Mouse (Mus musculus) liver, embryonic 16.5 days (tissue): ENCODE measurements around the gene Lmbr1. TPM values are rescaled to one million over a fixed set of nuclear protein-coding genes. Genes with fewer than 3 reads are reported as not detected.

Source experiments
- ATAC-seq: fragments of 200-750 bp; cut with Nextera tagmentation; 2 replicates; pipeline ENCODE4 v1.8.0; 2017; ENCODE audit warnings: low read depth, mild to moderate bottlenecking, moderate number of reproducible peaks, moderate library complexity
- H3K27ac ChIP-seq: fragments of 300-500 bp; sonication (generic); 2 replicates; pipeline ENCODE4 v1.5.1; 2014; ENCODE audit warnings: mild to moderate bottlenecking, low read length
- H3K27me3 ChIP-seq: fragments of 300-500 bp; sonication (generic); 2 replicates; pipeline ENCODE4 v1.6.1; 2014; ENCODE audit warnings: low read depth, low read length, mixed read lengths; ENCODE audit not compliant: control insufficient read depth, insufficient read depth
- H3K36me3 ChIP-seq: fragments of 300-500 bp; sonication (generic); 2 replicates; pipeline ENCODE4 v1.6.1; 2014; ENCODE audit warnings: mild to moderate bottlenecking; ENCODE audit not compliant: control insufficient read depth, insufficient read depth
- H3K4me1 ChIP-seq: fragments of 300-500 bp; sonication (generic); 2 replicates; pipeline ENCODE4 v1.6.1; 2014; ENCODE audit warnings: low read depth, low read length, mixed read lengths; ENCODE audit not compliant: control insufficient read depth
- H3K4me2 ChIP-seq: fragments of 300-500 bp; sonication (generic); 2 replicates; pipeline ENCODE4 v1.6.1; 2014; ENCODE audit warnings: low read depth, low read length, mixed read lengths
- H3K4me3 ChIP-seq: fragments of 300-500 bp; sonication (generic); 2 replicates; pipeline ENCODE4 v1.5.1; 2014; ENCODE audit warnings: low read depth, mild to moderate bottlenecking, low read length
- H3K9ac ChIP-seq: fragments of 300-500 bp; sonication (generic); 2 replicates; pipeline ENCODE4 v1.6.1; 2014; ENCODE audit warnings: low read depth, low read length
- H3K9me3 ChIP-seq: fragments of 300-500 bp; sonication (generic); replicated peaks from 2 replicates; pipeline ENCODE4 v1.6.1; 2016; ENCODE audit warnings: low read length; ENCODE audit not compliant: control insufficient read depth
- WGBS: fragments of 180-500 bp; shearing (Covaris S2); extraction: QIAGEN DNeasy Blood & Tissue Kit; methylation state at CpG from one replicate; pipeline ENCODE4 v1.1.7; 2014; ENCODE audit not compliant: insufficient replicate concordance; 5-methylcytosine and 5-hydroxymethylcytosine counted together
- polyA plus RNA-seq: library from polyadenylated mRNA; unstranded; fragments of >200 nt; fragmentation: Nextera tagmentation; extraction: Ambion mirVana; gene quantifications from 2 replicates; pipeline ENCODE4 v1.2.1, GENCODE M21; 2015

The Lmbr1 gene
- polyA plus RNA-seq, 1 experiment from 2014 or later, result 1.7 TPM

DNA sequence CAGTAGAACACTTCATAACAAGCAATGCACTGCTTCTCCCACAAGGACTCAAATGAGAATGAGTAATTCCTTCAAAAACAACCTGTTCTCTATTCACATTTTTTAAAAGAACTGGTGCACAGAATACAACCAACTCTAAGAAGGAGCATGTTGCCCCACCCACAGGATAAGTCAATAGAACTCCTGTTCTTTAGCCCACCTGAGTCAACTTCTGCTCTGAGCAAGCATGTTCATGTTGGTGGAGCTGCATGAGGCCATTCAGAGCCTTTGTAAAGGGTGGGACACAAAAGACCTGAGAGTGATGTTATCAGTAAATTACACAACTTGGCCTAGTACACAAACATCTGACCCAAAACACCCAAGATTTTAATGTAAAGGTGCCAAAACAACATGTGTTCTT, 139.8 kb downstream of the Lmbr1 start:
- H3K9ac ChIP-seq, result no peak overlapping the region
- H3K4me3 ChIP-seq, result no peak overlapping the region
- no peaks in the 10 kb centered on the region for H3K27me3 ChIP-seq
- H3K4me2 ChIP-seq, result no peak overlapping the region
- H3K9me3 ChIP-seq, result no peaks in the 10 kb centered on the region
- no peaks in the 10 kb centered on the region for H3K4me1 ChIP-seq
- no peaks in the 10 kb centered on the region for H3K36me3 ChIP-seq
- no peak for ATAC-seq
- H3K27ac ChIP-seq, result no peak overlapping the region

DNA sequence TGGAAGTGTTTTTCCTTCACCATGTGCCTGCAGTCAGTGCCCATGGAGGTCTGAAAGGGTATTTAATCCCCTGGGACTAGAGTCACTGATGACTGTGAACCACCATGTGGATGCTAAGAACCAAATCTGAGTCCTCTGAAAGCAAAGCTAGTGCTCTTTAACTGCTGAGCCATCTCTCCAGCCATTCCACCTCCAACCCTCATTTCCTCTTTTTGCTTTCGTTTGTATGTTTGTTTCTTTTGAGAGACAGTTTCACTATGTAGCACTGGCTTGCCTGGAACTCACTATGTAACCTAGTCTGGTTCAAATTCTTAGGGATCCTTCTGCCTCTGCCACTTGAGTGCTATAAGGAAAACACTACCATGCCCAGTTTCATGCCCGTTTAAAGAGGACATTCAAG, 147.7 kb downstream of the Lmbr1 start:
- no peaks in the 10 kb centered on the region for H3K9me3 ChIP-seq
- 41% methylated on average over 2 of the region's 2 CpGs for WGBS

DNA sequence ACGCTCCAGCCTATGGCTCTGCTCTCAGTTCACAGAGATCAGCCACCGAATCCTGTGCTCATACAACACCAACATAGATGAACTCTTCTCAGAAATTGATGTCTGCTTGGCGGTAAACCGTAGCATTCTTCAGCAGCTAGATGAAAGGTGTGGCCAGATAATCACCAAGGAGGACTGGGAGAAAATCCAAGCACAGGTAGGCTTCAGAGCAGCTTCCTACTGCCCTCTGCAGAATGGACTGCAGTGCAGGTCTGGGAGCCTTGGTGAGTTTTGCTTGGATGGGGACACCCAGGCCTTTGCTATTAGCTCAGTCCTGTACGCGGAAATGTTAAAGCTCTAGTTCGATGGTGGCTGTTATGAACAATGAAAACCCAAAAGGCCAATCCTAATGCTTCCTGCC, 154.1 kb downstream of the Lmbr1 start:
- Histone ChIP-seq H3K9ac (no peak overlapping the region), H3K36me3 (no peaks in the 10 kb centered on the region), H3K27ac (no peak overlapping the region), H3K4me3 (no peak overlapping the region), H3K4me2 (no peak overlapping the region), H3K27me3 (no peaks in the 10 kb centered on the region), H3K9me3 (no peaks in the 10 kb centered on the region), H3K4me1 (no peaks in the 10 kb centered on the region)
- ATAC-seq, result no peak
- WGBS, result 76% methylated on average over 7 of the region's 7 CpGs

More for the DNA sequence above, 147.7 kb downstream of the Lmbr1 start:
- no peak for ATAC-seq
- Histone ChIP-seq H3K9ac (no peak overlapping the region), H3K4me1 (no peaks in the 10 kb centered on the region), H3K4me3 (no peak overlapping the region), H3K36me3 (no peaks in the 10 kb centered on the region), H3K27me3 (no peaks in the 10 kb centered on the region), H3K27ac (no peak overlapping the region), H3K4me2 (no peak overlapping the region)

- Histone ChIP-seq H3K27me3 (no peaks in the 10 kb centered on the region), H3K9me3 (no peaks in the 10 kb centered on the region), H3K36me3 (no peaks in the 10 kb centered on the region), H3K9ac (no peak overlapping the region), H3K4me2 (no peak overlapping the region), H3K27ac (no peak overlapping the region), H3K4me3 (no peak overlapping the region), H3K4me1 (peaks cover 3% of the 10 kb centered on the region; the same call in 1 of the 2 replicates)
- peak; percentile 89 for ATAC-seq
- WGBS, result 35% methylated on average over 3 of the region's 3 CpGs
Observed at GRCm38 (mm10) chr5:29217997-29218396, 160.2 kb downstream of the Lmbr1 start.

- Histone ChIP-seq H3K36me3 (no peaks in the 10 kb centered on the region), H3K4me3 (no peak overlapping the region), H3K4me2 (no peak overlapping the region), H3K27me3 (no peaks in the 10 kb centered on the region), H3K9ac (no peak overlapping the region), H3K4me1 (no peaks in the 10 kb centered on the region), H3K27ac (no peak overlapping the region), H3K9me3 (no peaks in the 10 kb centered on the region)
- WGBS, result 45% methylated on average over 4 of the region's 4 CpGs
- no peak for ATAC-seq
Observed at GRCm38 (mm10) chr5:29211980-29212555, 166.1 kb downstream of the Lmbr1 start.

GRCm38 (mm10) chr5:29205690-29206089, 172.5 kb downstream of the Lmbr1 start:
- H3K4me3 ChIP-seq, result no peak overlapping the region
- no peak for ATAC-seq
- H3K27ac ChIP-seq, result no peak overlapping the region
- WGBS, result 59% methylated on average over 5 of the region's 5 CpGs
- H3K27me3 ChIP-seq, result no peaks in the 10 kb centered on the region
- no peak overlapping the region for H3K9ac ChIP-seq
- H3K4me1 ChIP-seq, result no peaks in the 10 kb centered on the region
- H3K4me2 ChIP-seq, result no peak overlapping the region
- no peaks in the 10 kb centered on the region for H3K36me3 ChIP-seq
- no peaks in the 10 kb centered on the region for H3K9me3 ChIP-seq

DNA sequence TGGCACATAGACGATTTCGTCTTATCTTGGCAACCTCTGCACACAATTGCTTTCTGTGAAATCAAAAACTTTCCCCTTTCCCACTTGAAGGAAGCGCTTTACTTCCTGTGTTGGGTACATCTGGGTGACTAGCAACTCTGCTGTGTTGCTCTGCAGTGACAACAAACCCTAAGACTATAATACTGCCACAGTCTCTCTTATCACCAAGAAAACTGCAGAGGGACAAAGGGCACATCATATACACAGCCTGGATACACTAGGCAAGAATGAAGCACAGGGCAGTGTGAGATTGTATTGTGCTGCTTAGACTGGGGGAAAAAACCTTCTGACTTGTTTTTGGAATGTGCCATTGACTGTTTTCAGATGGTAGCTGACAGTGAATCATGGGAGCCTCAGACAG, 178.3 kb downstream of the Lmbr1 start:
- no peak overlapping the region for H3K27ac ChIP-seq
- no peaks in the 10 kb centered on the region; the same call in 1 of the 2 replicates for H3K4me1 ChIP-seq
- ATAC-seq, result no peak
- H3K36me3 ChIP-seq, result no peaks in the 10 kb centered on the region
- H3K9ac ChIP-seq, result no peak overlapping the region
- H3K9me3 ChIP-seq, result no peaks in the 10 kb centered on the region
- no peak overlapping the region for H3K4me2 ChIP-seq
- 37% methylated on average over 3 of the region's 3 CpGs for WGBS
- H3K4me3 ChIP-seq, result no peak overlapping the region
- H3K27me3 ChIP-seq, result peaks cover 17% of the 10 kb centered on the region

DNA sequence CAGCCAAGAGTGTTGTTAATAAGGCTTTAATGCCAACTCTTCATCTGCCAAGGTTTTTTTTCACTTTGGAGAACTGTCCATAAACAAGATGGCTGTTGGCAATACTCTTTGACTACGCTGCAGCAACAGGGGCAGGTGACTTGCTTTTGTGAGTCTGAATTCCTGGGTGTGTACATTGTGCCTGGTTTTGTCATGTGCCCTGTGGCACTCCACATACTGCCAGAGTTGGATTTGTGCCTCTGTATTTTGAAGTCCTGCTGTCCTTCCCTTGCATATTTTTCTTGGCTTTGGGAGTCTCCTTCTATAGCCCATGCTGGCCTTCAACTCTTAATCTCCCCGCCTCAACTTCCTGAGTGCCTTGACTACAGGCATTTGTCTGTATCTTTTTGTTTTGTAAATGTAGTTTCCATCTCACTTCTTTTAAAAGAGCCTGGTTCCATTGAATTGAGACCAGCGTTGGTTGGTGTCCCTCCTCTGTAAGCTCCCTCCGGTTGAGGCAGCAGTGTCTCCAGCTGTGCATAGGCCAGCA, 179.2 kb downstream of the Lmbr1 start:
- Histone ChIP-seq H3K9ac (no peak overlapping the region), H3K27me3 (peaks cover 17% of the 10 kb centered on the region), H3K27ac (no peak overlapping the region), H3K4me3 (no peak overlapping the region), H3K36me3 (no peaks in the 10 kb centered on the region), H3K4me2 (no peak overlapping the region), H3K4me1 (no peaks in the 10 kb centered on the region; the same call in 1 of the 2 replicates), H3K9me3 (no peaks in the 10 kb centered on the region)
- ATAC-seq, result no peak
- WGBS, result 63% methylated on average over 4 of the region's 4 CpGs

DNA sequence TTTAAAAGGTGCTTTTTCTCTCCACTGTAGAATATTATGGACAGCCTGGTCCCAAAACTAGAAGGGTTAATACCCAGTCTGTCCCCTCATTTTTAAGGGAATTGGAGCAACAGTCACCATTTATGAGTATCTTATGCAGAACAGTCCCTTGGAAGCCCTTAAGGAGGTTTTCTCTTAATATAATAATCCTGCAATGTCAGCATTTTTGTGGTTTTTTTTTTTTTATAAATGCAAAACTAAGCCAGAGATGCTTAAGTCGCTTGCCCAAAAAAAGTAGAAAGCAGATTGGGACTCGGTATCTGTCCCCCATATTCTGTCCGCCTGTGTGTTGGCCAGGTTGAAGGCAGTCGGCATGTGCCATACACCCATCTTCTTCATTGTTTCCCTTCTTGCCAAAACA, 181.0 kb downstream of the Lmbr1 start:
- WGBS, result 70% methylated on average over 4 of the region's 4 CpGs
- no peak overlapping the region for H3K9ac ChIP-seq
- ATAC-seq, result no peak
- H3K4me2 ChIP-seq, result no peak overlapping the region
- H3K4me3 ChIP-seq, result no peak overlapping the region
- no peaks in the 10 kb centered on the region for H3K36me3 ChIP-seq
- H3K4me1 ChIP-seq, result no peaks in the 10 kb centered on the region; the same call in 1 of the 2 replicates
- peaks cover 17% of the 10 kb centered on the region for H3K27me3 ChIP-seq
- H3K27ac ChIP-seq, result no peak overlapping the region
- no peaks in the 10 kb centered on the region for H3K9me3 ChIP-seq
